Mouse (Mus musculus): ENCODE measurements around the gene Ddah2.
"Not testable (repeated sequence)": the region's sequence is repeated elsewhere in the genome, so short reads cannot be mapped to it uniquely, and the experiment has no call there.

Ddah2 gene

DNA sequence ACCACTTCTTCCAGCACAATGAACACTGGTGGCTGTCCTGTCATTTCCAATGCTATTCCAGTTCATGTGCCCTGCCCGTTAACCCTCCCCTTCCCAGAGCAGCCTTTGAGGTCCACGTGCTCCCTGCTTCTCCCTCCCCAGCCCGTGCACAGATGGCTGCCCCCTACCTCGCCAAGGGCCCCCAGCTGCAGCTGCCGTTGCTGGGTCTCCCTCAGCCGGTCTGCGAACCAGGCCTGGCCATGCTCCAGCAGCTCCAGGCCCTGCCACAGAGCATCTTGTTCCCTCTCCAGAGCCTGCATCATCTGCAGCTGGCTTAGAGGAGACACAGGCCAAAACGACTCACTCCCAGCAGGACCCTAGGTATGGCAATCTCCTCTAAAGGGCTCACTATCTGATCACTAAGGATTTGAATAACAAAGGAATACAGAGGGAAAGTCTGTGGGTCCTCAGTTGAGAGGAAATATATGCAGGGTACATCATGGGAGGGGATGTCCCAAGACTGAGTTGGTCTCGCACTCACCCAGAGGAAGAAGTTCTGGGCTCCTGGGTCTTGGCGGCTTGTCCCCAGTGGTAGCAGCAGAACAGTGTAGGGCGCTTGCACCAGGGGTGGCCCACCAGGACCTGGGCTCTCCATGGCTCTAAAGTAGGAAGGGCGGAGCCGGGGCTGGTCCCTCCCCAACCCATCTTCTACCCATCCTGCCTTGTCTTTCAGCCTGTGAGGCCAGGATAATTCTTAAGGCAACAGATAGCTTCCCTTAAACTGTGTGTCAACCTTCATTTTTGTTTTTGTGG, 31.4 kb upstream of the Ddah2 start, which contains the start of gene Sapcd1:
Gene Sapcd1, minus strand, starts transcription at position 740 of the 792 bp plus-strand sequence.
- DNase-seq, result no peak

DNA sequence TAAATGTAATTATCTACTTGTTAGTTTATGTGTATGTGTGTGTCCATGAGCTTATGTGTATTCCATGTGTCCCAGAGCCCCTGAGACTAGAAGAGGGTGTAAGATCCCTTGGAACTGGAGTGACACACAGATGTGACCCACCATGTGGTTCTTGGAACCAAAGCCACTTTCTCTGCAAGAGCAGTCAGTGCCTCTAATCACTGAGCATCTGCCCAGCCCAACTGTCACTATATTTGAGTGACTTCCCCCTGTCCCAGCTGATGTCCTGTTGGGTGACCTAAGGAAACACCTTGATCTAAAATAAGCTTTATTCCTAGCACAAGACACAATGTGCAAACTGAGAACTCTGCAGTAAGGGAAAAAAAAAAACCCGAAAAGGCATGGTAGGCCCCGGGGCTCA, 30.5 kb upstream of the Ddah2 start:
- DNase-seq, result no peak

DNA sequence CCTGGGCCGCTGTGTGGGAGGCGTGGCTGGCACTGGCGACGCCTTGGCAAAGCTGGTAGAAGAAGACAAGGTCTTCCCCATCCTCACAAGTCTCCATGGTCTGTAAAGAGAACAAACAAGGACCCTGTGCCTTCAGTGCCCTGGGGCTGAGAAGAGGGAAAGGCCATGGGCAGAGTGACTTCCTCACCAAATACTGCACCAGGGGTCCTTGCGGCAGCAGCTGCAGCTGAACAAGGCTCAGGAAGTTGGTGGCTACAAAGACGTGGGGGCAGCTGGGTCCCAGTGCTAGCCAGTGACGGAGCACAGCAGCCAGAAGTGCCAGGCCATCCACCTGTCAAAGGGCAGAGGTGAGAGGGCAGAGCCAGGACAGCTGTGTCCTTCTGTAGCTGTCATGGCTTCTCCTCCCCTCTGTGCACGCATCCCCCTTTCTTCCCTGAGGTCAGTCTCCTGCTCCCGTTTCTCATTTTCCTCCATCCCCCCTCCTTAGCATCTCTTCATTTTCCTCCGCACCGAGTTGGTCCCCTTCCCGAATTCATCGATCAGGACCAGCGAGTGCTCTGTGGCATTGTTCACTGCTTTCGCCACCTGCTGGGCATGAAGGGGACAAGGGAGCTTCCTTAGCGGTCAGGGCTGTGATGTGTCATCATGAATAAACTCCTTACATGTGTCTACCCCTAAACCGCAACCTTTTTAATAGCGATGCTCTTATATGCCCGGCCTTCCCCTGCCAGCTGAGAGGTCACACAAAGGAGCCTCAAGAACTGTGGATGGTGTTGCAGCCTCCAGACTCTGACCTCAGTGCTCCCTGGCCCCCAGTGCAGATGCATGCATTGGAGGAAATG, 28.9 kb upstream of the Ddah2 start:
- DNase-seq, result no peak

DNA sequence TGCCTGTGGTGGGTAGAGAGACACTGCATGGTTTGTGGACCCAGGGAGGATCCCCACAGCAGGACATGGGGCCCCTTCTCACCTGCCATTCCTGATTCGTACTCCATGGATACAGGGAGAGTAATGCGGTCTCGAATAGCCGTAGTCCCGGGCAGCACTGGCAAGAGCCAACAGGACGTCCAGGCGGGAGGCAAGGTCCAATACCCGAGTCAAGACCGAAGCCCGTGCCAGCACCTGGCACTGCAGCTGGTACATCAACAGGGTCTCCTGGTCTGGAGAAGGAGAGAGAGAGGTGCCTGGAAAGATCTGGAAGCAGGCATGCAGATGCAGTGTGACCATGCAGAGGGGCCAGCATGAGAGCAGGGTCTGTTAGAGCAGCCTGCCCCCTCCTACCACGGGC, 27.6 kb upstream of the Ddah2 start:
- no peak for DNase-seq

DNA sequence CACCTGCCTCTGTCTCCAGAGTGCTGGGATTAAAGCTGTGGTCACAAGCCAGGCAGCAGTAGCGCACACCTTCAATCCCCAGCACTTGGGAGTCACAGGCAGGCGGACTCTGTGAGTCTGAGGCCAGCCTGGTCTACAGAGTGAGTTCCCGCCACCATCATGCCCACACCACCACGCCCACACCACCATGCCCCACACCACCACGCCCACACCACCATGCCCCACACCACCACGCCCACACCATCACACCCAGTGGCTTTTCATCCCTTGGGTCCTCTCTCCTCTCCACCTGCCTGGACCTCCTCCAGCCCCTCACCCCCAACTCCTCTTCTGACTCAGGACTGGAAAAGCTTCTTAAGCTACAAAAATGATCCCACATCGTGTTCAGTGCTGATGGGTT, 27.0 kb upstream of the Ddah2 start:
- DNase-seq, result no peak

DNA sequence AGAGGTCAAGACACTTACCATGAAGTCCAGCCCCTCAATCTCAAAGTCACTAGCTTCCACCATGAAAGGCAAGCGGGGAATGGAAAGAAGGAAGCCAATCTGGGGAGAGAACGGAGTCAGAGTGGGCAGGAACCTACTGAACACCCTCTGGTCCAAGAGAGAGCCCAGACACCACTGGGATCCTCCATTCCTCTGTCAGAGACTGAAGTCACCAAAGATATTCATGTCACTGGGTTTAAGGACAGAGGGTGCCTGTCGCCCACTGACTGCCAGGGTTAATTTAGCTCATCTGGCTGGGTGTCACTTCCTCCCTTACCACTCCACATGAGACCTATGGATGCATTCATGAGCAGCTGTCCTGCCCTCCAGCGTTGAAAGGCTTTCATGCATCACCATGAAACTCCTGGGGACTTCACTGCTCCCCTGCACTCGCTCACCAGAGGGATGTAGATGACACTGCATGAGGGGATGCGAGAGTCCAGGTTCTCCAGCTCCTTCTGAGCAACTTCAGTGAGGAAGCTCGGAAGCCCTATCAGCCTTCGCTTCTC, 26.4 kb upstream of the Ddah2 start:
- no peak for DNase-seq

DNA sequence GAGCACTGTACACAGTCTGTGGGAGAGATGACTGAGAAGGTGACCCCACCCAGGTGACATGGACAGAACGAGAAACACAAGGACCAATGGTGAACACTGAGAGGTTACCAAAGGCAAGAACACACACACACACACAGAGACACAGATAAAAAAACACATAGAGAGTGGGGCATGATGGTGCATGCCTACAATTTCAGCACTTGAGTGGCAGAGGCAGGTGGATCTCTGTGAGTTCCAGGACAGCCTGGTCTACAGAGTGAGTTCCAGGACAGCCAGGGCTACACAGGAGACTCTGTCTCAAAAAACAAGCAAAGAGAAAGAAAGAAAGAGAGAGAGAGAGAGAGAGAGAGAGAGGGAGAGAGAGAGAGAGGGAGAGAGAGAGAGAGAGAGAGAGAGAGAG, 25.1 kb upstream of the Ddah2 start:
- not testable (repeated sequence) for DNase-seq

DNA sequence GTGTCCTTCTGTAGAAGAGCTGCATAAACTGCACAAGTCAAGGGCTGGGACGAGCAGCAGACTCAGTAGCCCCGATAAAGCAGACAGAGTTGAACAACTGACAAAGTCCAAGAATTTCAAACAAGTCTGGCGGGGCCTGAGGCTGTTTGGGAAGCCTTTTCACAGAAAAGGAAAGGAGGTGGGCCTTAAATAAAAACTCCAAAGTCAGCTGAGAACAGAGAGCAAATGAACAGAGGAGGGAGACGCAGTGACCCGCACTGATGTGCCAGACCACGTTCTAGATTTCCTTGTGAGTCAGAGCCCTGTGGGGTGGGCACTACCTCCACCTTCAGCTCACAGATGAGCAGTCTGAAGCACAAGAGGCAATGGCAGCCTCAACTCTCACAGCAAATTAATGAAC, 23.9 kb upstream of the Ddah2 start:
- DNase-seq, result no peak

DNA sequence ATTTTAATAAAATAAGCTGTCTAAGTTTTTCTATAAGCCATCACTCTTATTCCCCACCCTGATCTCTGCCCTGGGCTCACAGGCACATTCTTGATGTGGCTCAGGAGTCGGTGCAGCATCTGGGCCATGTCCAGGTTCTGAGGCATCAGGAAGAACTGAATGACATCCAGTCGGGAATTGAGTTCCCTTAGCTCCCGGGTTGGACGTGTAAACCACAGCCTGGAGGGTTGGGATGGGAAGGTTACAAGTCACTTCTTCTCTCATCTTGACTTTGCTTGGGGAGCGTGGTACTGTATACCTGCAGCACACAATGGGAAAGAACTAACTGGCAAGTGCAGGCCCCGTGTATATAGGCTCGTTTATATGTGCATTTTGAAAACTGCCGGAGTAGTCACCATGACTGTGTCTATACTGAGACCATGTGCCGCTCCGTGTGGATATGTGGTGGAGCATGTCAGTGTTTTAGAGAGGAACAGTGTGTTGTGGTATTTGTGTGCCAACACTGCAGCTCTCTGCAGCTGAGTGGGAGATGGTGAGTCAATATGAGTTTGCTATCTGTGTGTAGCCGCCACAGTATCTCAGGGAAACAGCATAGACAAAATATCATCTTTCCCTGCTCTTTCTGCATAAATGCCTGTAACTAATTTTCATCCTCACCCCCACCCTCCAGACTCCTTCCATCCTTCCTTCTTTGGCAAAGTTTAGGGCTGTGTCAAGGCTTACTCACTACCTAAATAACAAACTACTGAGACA, 19.5 kb upstream of the Ddah2 start:
- no peak for DNase-seq

DNA sequence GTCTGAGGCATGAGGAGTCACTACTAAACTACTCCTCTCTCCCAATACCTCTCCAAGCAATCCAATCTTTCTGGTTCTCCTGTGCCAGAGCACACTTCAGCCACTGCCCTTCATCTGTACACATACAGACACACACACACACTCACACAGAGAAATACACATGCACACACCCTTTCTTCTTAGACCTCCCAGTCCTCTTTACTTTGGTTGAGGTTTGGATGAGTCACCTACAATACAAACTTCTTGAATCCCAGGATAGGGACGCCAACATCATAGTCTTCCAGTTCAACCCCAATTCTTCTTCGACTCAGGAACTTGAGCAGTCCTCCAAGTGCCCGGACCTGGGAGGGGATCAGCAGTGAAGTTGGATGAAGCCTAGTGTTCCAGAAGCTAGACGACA, 15.0 kb upstream of the Ddah2 start:
- DNase-seq, result no peak

DNA sequence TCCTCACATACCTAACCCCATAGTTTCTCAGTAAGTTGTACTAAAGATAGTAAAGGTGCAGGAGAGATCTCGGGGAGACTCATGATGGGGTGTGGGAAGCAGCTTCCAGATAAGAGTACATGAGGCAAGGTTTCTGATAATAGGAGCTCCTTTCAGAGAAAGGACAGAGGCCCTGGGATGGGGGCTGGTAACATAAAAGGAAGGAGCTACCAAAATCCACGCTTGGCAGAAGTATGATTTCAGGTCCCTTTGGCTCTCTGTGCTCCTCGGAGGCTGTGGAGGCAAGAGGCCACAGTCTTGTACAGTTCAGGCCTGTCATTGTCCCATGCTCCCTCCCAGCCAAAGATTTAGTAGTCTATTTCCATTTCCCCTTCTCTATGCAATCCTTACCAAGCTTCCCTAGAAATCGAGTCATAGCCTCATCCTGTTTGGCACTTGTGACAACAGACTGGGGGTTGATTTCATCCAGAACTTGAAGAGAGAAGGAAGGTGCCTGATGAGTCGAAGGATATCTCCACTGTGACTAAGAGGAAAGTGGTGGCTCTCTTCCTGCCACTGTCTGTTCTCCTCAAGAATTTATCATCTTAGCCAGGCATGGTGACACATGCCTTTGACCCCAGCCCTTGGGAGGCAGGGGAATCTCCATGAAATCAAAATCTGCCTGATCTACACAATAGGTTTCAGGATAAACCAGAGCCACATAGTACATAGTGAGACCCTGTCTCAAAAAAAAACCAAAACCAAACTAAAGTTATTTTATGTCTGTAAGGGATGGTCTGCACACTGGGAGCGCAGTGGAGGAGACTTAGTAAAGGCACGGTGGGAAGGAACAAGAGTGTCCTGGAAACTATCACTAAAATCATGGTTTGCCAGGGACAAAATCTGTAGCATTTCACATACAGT, 13.7 kb upstream of the Ddah2 start:
- no peak for DNase-seq

DNA sequence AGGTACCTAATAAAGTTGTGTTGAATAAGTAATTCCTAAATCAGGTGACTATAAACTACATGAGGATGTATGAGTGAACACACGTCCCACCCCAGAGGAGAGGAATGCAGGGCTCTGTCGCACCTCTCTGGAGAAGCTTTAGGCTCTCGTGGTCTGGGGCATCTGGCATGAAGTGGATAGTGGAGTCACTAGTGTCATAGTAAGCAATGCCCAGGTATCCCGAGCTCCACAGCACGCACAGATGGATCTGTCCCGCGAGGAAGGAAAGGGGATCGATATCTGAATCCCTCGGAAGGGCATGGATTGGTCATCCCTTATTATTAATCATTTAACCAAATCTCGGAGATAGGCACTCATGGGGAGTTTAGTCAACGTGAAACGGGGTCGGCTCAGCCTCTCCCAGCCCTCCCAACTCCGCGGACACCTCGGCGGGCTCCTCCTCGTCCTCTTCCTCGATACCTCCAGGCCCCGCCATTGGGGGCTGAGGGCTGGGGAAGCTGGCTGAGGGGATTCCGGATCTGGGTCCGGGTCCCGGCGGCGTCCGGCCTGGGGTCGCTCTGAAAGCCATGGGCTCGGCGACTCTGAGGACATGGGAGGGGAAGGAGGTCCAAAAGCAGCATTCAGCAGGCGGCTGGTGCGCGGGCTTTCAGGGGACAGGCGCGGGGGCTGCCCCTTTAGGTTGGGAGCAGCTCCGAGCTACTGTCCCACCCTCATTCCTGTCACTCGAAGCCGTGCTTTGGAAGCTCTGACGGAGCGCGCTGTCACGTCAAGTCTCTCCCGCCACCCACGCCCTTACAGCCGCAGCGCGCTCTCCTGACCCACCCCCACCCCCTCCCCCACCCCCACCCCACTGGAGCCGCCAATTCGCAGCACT, 12.8 kb upstream of the Ddah2 start:
- no peak for DNase-seq

DNA sequence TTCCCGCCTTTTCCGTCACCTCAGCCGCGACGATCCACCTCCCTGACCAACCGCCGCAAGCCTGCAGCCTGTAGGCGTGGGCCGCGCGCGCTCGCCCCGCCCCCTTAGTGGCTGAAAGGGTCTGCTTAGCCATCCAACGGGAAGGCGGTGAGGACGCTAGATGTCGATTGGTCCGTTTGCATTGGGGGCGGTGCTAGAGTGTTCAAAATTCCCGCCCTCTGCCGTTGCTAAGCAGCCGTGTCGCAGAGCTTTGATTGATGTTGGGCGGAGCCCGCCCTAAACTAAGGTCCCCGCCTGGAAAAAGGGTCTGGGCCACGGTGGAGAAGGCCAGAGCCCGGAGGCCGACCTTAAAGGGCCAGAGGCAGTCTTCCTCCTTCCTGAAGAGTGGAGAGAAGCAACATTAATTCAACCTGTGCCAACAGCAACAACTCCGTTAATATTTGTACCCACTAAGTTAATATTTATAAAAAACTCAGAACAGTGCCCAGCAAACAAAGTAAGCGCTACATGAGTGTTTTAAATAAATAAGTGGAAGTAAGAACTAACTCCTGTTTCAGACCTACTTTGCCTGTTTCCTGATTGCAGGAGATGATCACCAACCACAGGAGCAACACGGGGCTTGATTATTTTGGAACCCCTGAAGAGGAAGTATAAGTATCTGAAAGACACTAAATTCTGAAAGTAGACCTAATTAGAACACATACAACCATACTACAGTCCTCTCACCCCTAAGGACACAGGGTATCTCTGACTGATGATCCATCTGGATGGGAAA, 12.0 kb upstream of the Ddah2 start, which contains the start of gene Msh5:
Gene Msh5, minus strand, starts transcription at position 65 of the 775 bp plus-strand sequence.
- DNase-seq, result peak; percentile 99

DNA sequence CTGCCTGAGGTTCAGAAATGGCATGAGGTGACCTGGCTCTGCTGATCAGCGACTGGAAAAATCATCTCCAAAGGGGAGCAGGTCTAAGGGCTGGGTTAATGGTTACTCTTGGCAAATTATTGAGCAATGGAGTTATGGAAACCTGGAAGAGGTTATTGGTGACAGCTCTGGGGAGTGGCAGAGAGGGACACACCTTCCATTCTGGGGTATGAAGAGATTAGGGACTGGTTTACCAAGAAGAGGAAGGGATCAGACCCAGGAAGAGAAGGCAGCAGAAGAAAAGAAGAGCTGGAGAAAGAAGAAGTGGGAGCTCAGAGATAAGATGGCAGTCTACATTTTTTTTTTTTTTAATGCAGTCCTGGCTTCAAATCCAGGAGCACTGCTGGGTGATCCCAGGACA, 11.1 kb upstream of the Ddah2 start:
- peak in 1 of 2 experiments; percentile 54 for DNase-seq

DNA sequence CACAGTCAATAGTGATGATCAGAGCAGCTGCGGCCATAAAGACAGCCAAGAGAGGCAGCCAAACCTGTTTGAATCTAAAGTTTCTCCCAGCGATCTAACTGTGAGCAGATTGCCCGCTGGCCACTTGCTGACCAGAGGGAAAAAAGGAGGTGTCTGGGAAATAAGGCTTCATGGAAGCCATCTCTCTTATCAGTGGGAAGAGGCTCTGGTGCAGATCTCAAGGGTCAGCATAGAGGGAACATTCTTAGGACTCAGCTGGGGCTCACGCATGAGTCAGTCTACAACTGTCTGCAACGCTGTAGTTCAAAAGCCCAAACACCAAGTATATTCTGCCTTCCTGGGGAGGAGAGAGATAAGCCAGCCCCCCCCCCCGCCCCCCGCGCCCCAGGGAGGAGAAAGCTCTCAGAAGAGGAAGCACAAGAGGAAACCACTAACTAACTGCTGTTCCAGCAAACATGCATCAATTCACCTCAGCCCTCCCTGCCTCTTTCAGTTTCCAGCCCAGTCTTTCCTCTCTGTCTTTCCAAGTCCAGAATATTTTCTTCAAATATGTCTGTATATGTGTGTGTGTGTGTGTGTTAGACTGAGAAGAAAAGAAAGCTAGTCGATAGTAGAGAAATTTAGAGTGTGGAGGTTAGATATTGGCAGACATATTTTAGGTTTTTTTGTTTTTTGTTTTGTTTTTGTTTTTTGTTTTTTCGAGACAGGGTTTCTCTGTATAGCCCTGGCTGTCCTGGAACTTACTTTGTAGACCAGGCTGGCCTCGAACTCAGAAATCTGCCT, 10.5 kb upstream of the Ddah2 start:
- DNase-seq, result no peak

DNA sequence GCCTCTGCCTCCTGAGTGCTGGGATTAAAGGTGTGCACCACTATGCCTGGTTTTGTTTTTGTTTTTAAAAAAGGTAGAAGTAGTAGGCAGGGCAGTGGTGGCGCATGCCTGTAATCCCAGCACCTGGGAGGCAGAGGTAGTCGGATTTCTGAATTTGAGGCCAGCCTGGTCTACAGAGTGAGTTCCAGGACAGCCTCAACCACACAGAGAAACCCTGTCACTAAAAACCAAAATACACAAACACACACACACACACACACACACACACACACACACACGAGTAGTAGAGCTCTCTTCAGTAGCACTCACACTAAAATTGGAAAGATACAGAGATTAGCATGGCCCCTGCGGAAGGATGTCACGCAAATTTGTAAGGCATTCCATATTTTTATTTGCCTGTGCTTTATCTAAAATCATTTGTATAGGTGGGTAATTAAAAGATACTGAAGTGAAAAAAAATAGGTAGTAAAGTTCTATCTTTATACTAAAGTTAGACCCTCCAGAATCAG, 9.8 kb upstream of the Ddah2 start:
- no peak for DNase-seq

DNA sequence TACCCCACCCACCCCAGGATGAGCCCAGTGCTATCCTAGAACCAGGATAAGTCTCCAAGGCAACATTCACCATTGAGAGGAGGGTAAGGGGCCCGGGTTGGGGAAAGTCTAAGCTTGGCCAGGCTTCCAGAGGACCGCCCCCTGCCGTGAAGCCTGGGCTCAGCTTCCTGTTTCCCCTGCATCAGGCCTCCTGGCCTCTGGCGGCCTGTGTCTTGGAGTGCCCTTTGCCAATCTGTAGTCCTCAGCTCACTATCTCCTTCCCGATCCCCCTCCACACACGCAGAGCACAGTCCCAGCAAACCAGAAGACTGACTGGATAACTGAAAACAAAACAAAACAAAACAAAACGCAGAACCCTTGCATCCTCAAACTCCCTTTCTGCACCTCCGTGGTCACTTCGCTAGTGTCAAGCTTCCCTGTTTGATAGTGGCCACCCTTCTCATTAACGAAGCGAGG, 9.2 kb upstream of the Ddah2 start, which contains the start of gene Clic1:
Gene Clic1, plus strand, starts transcription at position 406 of the 456 bp plus-strand sequence.
- DNase-seq, result peak; percentile 60 to 70

DNA sequence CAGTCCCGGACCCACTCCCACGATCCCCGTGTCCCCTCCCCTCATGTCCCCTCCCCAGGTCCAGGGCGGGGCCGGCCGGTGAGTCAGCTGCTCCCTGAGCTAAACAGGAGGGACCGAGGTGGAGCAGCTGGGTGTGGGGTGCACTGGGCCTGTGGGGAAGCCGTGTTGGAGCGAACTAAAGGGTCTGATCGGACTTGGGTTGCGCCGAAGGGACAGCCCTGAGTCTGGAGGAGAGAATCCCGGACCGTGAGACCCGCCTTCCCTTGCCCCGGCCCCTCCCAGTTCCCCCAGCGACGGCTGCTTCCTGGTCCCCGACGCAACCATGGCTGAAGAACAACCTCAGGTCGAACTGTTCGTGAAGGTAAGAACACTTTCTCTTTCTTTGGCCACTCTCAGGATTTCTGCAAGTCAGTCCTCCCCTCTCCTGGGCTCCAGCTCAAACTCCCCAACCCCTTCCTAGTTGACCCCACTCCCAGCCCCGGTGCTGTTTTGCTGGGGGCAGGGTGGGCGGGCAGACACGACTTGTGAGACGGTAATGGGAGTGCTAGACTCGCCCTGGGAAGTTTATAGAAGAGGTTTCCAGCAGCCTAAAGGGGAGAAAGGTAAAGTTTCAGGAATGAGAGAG, 8.6 kb upstream of the Ddah2 start:
- peak; percentile 88 for DNase-seq
